Mouse (Mus musculus) hindbrain, embryonic 13.5 days (tissue): ENCODE data around the gene Sbno2. TPM values are rescaled to one million over a fixed set of nuclear protein-coding genes. Genes with fewer than 3 reads are reported as not detected.
A peak's percentile ranks its signal among the peaks of the same experiment; 100 is the strongest.
"Not testable (repeated sequence)": the region's sequence is repeated elsewhere in the genome, so short reads cannot be mapped to it uniquely, and the experiment has no call there.

Experiments
- ATAC-seq: fragments of 200-750 bp; cut with Nextera tagmentation; 2 replicates; pipeline ENCODE4 v1.8.0; 2017; ENCODE audit warnings: moderate TSS enrichment; ENCODE audit not compliant: low FRiP score
- H3K27ac ChIP-seq: fragments of 300-500 bp; sonication (generic); 2 replicates; pipeline ENCODE4 v1.5.1; 2015; ENCODE audit warnings: inconsistent platforms, mild to moderate bottlenecking, moderate library complexity
- H3K27me3 ChIP-seq: fragments of 300-500 bp; sonication (generic); 2 replicates; pipeline ENCODE4 v1.6.1; 2015; ENCODE audit warnings: mild to moderate bottlenecking, inconsistent platforms
- H3K36me3 ChIP-seq: fragments of 300-500 bp; sonication (generic); 2 replicates; pipeline ENCODE4 v1.6.1; 2015; ENCODE audit warnings: mild to moderate bottlenecking, inconsistent platforms
- H3K4me1 ChIP-seq: fragments of 300-500 bp; sonication (generic); replicated peaks from 2 replicates; pipeline ENCODE4 v1.6.1; 2015; ENCODE audit warnings: inconsistent platforms
- H3K4me2 ChIP-seq: fragments of 300-500 bp; sonication (generic); 2 replicates; pipeline ENCODE4 v1.6.1; 2015; ENCODE audit warnings: inconsistent platforms, mild to moderate bottlenecking, moderate library complexity
- H3K4me3 ChIP-seq: fragments of 300-500 bp; sonication (generic); 2 replicates; pipeline ENCODE4 v1.5.1; 2015; ENCODE audit warnings: mild to moderate bottlenecking, inconsistent platforms
- H3K9ac ChIP-seq: fragments of 300-500 bp; sonication (generic); 2 replicates; pipeline ENCODE4 v1.6.1; 2015; ENCODE audit warnings: mild to moderate bottlenecking, inconsistent platforms
- H3K9me3 ChIP-seq: fragments of 300-500 bp; sonication (generic); 2 replicates; pipeline ENCODE4 v1.6.1; 2016; ENCODE audit warnings: inconsistent platforms
- WGBS: fragments of 180-500 bp; shearing (Covaris S2); methylation state at CpG from one replicate; pipeline ENCODE4 v1.1.7; 2015; 5-methylcytosine and 5-hydroxymethylcytosine counted together
- polyA plus RNA-seq: library from polyadenylated mRNA; unstranded; fragments of >200 nt; fragmentation: Nextera tagmentation; extraction: Ambion mirVana; gene quantifications from 2 replicates; pipeline ENCODE4 v1.2.1, GENCODE M21; 2015

Gene Sbno2
- polyA plus RNA-seq, 1 experiment from 2014 or later: 13.6 TPM

DNA sequence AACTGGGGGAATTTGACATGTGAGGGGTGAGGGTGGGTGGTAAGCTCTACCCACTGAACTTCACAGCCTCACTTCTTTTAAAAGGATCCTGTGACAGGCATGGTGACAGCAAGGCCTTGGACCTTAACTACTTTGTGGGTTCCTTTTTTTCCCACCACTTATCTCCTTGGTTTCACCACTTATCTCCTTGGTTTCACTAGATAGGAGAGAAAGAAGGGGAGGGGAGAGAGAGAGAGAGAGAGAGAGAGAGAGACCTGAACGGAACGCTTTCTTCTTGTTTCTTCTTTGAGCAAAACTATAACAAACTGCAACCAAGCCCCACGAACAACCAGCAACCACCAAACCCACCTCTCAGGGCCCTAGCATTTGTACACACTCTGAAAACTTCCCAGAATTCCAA, 56.5 kb downstream of the Sbno2 start:
- Histone ChIP-seq H3K9ac (no peak overlapping the region), H3K27ac (peak overlapping the region; percentile 60; the same call in 1 of the 2 replicates)
- WGBS: 67% methylated on average over 3 of the region's 3 CpGs

GRCm38 (mm10) chr10:80048396-80048795, 57.0 kb downstream of the Sbno2 start:
- WGBS: 8% methylated on average over 5 of the region's 5 CpGs
- Histone ChIP-seq H3K4me1 (peaks cover 24% of the 10 kb centered on the region), H3K4me2 (no peak overlapping the region), H3K27me3 (0 out of 2 replicates have a peak, but pooled peaks cover 5% of the 10 kb centered on the region), H3K4me3 (no peak overlapping the region), H3K9ac (no peak overlapping the region), H3K27ac (peak overlapping the region; percentile 60; the same call in 1 of the 2 replicates), H3K9me3 (no peaks in the 10 kb centered on the region), H3K36me3 (no peaks in the 10 kb centered on the region)
- no peak for ATAC-seq

More for the DNA sequence above, 56.5 kb downstream of the Sbno2 start:
- Histone ChIP-seq H3K4me3 (no peak overlapping the region), H3K27me3 (0 out of 2 replicates have a peak, but pooled peaks cover 5% of the 10 kb centered on the region), H3K4me2 (no peak overlapping the region), H3K36me3 (no peaks in the 10 kb centered on the region), H3K4me1 (peaks cover 24% of the 10 kb centered on the region), H3K9me3 (no peaks in the 10 kb centered on the region)
- no peak for ATAC-seq

GRCm38 (mm10) chr10:80047041-80047565, 58.3 kb downstream of the Sbno2 start, which contains the start of gene Gpx4:
Gpx4 (plus strand) TSS chr10:80047166.
- Histone ChIP-seq H3K9me3 (no peaks in the 10 kb centered on the region), H3K36me3 (no peaks in the 10 kb centered on the region), H3K27ac (0 out of 2 replicates have a peak within 1 kb of the TSS, but pooled peaks have one; percentile 60), H3K27me3 (0 out of 2 replicates have a peak, but pooled peaks cover 5% of the 10 kb centered on the region), H3K4me2 (no peak within 1 kb of the TSS), H3K4me3 (no peak within 1 kb of the TSS), H3K9ac (peak within 1 kb of the TSS; percentile 31), H3K4me1 (peaks cover 18% of the 10 kb centered on the region)
- 47% methylated on average over 9 of the region's 9 CpGs for WGBS
- no peak for ATAC-seq

GRCm38 (mm10) chr10:80045766-80046165, 59.6 kb downstream of the Sbno2 start:
- no peak overlapping the region for H3K4me2 ChIP-seq
- 0 out of 2 replicates have a peak, but pooled peaks cover 5% of the 10 kb centered on the region for H3K27me3 ChIP-seq
- no peak overlapping the region for H3K4me3 ChIP-seq
- no peak for ATAC-seq
- H3K36me3 ChIP-seq: no peaks in the 10 kb centered on the region
- no peaks in the 10 kb centered on the region for H3K9me3 ChIP-seq
- 76% methylated on average over 5 of the region's 5 CpGs for WGBS
- H3K9ac ChIP-seq: no peak overlapping the region
- peaks cover 18% of the 10 kb centered on the region for H3K4me1 ChIP-seq
- no peak overlapping the region for H3K27ac ChIP-seq

DNA sequence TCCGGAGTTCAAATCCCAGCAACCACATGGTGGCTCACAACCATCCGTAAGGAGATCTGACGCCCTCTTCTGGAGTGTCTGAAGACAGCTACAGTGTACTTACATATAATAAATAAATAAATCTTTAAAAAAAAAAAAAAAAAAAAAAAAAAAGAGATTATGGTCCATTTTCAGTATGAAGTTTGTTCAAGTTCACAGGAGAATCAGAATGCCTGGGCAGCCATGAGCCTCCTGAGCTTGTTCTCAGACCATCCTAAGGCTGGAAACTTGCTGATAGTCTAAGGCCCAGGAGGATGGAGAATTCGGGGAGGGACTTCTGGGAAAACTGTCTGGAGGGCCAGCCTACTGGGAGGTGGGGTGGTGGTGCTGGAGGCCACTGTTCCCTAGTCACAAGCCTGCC, 60.0 kb downstream of the Sbno2 start:
- not testable (repeated sequence) for H3K4me2 ChIP-seq, H3K9ac ChIP-seq, H3K9me3 ChIP-seq, H3K27ac ChIP-seq, H3K4me3 ChIP-seq, H3K36me3 ChIP-seq, ATAC-seq, H3K27me3 ChIP-seq
- H3K4me1 ChIP-seq: peaks cover 18% of the 10 kb centered on the region
- WGBS: 83% methylated on average over 3 of the region's 4 CpGs

- H3K27ac ChIP-seq: peak overlapping the region; percentile 8
- no peak overlapping the region for H3K4me2 ChIP-seq
- H3K9ac ChIP-seq: no peak overlapping the region; the same call in 1 of the 2 replicates
- H3K4me3 ChIP-seq: no peak overlapping the region
- H3K4me1 ChIP-seq: peaks cover 19% of the 10 kb centered on the region
- no peak for ATAC-seq
- WGBS: 10% methylated on average over 4 of the region's 4 CpGs
- H3K27me3 ChIP-seq: no peaks in the 10 kb centered on the region
- H3K36me3 ChIP-seq: no peaks in the 10 kb centered on the region
- H3K9me3 ChIP-seq: no peaks in the 10 kb centered on the region
These were observed 61.3 kb downstream of the Sbno2 start for GRCm38 (mm10) chr10:80044087-80044486.

GRCm38 (mm10) chr10:80041409-80042060, 63.8 kb downstream of the Sbno2 start:
- Histone ChIP-seq H3K4me1 (peaks cover 23% of the 10 kb centered on the region), H3K36me3 (peaks cover 18% of the 10 kb centered on the region)
- H3K4me3 ChIP-seq, H3K4me2 ChIP-seq, H3K27ac ChIP-seq, H3K9ac ChIP-seq, H3K27me3 ChIP-seq, H3K9me3 ChIP-seq, ATAC-seq: not testable (repeated sequence)
- WGBS: 85% methylated on average over 8 of the region's 8 CpGs

GRCm38 (mm10) chr10:80039559-80039979, 65.8 kb downstream of the Sbno2 start, which contains the start of gene Polr2e:
Polr2e (minus strand) TSS chr10:80039795.
- Histone ChIP-seq H3K36me3 (peaks cover 38% of the 10 kb centered on the region), H3K27ac (peak within 1 kb of the TSS; percentile 72), H3K4me1 (peaks cover 23% of the 10 kb centered on the region), H3K9ac (peak within 1 kb of the TSS; percentile 89), H3K27me3 (no peaks in the 10 kb centered on the region), H3K9me3 (no peaks in the 10 kb centered on the region), H3K4me3 (peak within 1 kb of the TSS; percentile 86), H3K4me2 (peak within 1 kb of the TSS; percentile 96)
- ATAC-seq: peak; percentile 96
- WGBS: under 1% methylated on average over 40 of the region's 40 CpGs

DNA sequence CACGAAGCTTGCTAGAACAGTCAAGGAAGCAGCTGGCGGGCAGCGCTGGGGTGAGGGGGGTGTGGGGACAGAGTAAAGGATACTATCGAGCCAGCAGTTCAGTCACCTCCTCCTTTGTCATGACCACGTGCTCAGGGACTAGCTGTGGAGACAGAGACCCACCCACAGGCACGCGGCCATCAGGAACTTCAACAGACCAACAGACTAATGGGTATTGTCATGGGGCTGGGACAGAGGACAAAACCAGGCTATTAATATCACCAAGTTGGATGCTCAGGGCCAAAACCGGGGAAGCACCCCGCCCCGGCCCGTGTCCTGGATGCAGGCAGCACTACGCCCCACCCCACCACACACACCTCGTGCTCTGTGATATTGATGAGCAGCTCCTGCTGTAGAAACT, 68.5 kb downstream of the Sbno2 start:
- no peaks in the 10 kb centered on the region for H3K27me3 ChIP-seq
- no peak for ATAC-seq
- no peaks in the 10 kb centered on the region for H3K9me3 ChIP-seq

GRCm38 (mm10) chr10:80035686-80036085, 69.7 kb downstream of the Sbno2 start:
- Histone ChIP-seq H3K4me1 (peaks cover 30% of the 10 kb centered on the region), H3K9me3 (no peaks in the 10 kb centered on the region), H3K27me3 (no peaks in the 10 kb centered on the region), H3K36me3 (peaks cover 40% of the 10 kb centered on the region), H3K9ac (no peak overlapping the region), H3K4me2 (no peak overlapping the region), H3K27ac (no peak overlapping the region), H3K4me3 (no peak overlapping the region)
- no peak for ATAC-seq
- 91% methylated on average over 5 of the region's 5 CpGs for WGBS

More for the DNA sequence above, 68.5 kb downstream of the Sbno2 start:
- Histone ChIP-seq H3K4me3 (no peak overlapping the region), H3K4me1 (peaks cover 30% of the 10 kb centered on the region), H3K4me2 (no peak overlapping the region), H3K36me3 (peaks cover 40% of the 10 kb centered on the region), H3K9ac (peak overlapping the region; percentile 24; the same call in 1 of the 2 replicates), H3K27ac (no peak overlapping the region)
- 92% methylated on average over 13 of the region's 13 CpGs for WGBS

DNA sequence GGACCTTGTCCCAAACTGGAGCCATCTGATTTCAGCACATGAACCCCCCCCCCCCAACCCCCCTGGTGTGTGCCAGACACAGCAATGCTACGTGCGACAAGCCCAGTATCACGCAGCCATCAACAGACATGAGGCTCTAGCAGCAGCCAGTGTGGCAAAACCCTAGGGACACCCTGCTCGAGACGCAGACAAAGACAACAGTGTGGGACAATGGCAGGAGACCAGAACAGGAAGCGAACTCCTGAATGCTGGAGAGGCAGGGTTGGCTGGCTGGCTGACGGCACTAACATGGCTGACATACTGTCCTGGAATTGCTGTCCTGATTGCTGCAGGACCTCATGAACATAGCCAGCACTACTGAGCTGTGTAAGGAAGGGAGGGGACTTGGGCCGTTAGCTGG, 70.2 kb downstream of the Sbno2 start:
- Histone ChIP-seq H3K9ac (no peak overlapping the region), H3K4me3 (no peak overlapping the region), H3K36me3 (peaks cover 40% of the 10 kb centered on the region), H3K27ac (peak overlapping the region; percentile 40; the same call in 1 of the 2 replicates), H3K4me2 (no peak overlapping the region), H3K4me1 (peaks cover 30% of the 10 kb centered on the region), H3K27me3 (no peaks in the 10 kb centered on the region), H3K9me3 (no peaks in the 10 kb centered on the region)
- ATAC-seq: no peak
- 72% methylated on average over 8 of the region's 8 CpGs for WGBS

DNA sequence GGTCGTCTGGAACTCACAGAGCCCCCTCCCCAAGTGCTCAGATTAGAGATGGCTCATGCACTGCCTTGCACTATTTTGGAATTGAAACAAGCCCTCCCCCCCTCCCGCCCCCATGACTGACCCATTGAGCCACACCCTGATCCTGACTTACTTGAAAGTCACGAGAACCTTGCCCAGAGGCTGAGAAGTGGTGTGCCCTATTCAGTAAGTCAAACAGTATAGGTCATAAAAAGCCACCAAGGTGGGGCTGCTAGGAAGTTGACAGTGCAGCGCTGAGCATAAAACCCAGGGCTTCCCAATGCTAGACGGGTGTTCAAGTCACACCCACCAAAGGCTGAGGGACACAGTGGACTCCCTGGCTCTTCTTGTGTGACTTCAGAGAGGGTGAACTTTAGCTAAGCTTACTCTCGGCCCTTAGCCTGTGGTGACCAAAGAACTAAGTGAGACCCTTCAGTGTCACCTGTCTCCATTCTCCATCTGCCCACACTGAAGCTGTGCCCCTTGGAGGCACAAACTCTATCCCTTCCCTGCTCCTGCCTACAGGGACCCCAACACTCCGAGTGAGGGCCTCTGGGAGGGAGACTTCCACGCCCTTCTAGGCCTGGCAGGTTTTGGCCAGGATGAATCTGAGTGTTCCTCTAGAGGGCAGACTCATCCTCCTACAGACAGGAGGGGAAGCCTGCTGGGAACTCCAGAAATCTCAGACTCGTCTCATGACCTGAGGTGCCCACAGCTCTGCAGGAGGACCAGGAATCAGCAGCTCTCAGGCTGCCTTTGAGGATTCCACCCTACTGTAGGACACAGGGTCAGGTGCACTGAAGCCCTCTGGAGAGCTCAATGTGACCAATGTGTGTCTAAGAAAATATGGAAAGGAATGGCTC, 71.6 kb downstream of the Sbno2 start:
- Histone ChIP-seq H3K27ac (peak overlapping the region; percentile 15), H3K9me3 (no peaks in the 10 kb centered on the region), H3K9ac (peak overlapping the region; percentile 35; the same call in 1 of the 2 replicates), H3K4me2 (no peak overlapping the region), H3K4me3 (no peak overlapping the region), H3K36me3 (peaks cover 40% of the 10 kb centered on the region), H3K27me3 (no peaks in the 10 kb centered on the region), H3K4me1 (peaks cover 26% of the 10 kb centered on the region)
- 51% methylated on average over 9 of the region's 9 CpGs for WGBS
- ATAC-seq: no peak
